Mouse (Mus musculus) olfactory bulb, adult 2 months (tissue): ENCODE results near the gene Gtf2h1.

Experiments used
- CTCF ChIP-seq: fragments of 200-500 bp; IDR thresholded peaks from 2 replicates; pipeline ENCODE4 v1.5.1; 2012; ENCODE audit warnings: low read depth, mild to moderate bottlenecking, low read length, moderate library complexity; ENCODE audit not compliant: insufficient read depth
- POLR2A ChIP-seq: fragments of 200-500 bp; IDR thresholded peaks from 2 replicates; pipeline ENCODE4 v1.6.1; 2012; ENCODE audit warnings: mild to moderate bottlenecking, low read depth, low read length, moderate library complexity; ENCODE audit not compliant: insufficient read depth

DNA sequence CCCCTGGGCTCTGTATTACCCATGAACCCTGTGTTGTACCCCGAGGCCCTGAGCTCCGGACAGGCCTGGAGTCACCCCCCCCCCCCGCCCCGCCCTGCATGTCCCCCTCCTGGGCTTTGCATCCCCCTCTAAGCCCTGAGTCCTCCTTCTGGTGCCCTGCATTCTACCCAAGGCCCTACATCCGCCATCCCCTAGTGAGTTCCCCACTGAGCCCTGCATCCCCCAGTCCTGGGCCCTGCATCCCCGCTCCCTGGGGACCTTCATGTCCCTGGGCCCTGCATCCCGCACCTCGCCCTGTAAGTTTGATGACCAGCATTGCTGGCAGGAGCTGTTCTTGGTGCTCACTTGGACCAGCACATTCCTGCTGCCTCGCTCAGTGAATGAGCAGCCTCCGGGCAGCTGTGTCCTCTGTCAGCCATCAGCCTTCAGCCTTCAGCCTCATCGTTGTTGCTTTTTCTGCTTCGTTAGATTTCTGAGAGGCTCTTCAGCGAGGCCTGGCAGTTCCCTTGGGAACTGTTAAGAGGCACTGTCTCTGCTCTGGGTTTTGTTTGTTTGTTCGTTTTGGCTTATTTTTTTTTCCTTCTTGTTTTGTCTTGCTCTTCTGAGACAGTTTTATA, 39.2 kb downstream of the Gtf2h1 start:
- TF ChIP-seq CTCF (no peak), POLR2A (no peak)
